ENCODE assay signal across 27 mouse cellular contexts in genomic region chr11:94546381-94546780, GRCm38 (mm10). TPM values are rescaled to one million over a fixed set of nuclear protein-coding genes. Genes with fewer than 3 reads are reported as not detected.
"Had no signal": no experiment of that assay in that cellular context is flagged by ENCODE, and none has a peak within 500 bp of the region (broad histone marks: within the 10 kb centered on the region; RNA-seq: fewer than 3 reads in every experiment).

No protein-coding gene starts in this region.

- H3K27ac ChIP-seq: kidney, postnatal 0 days; layer of hippocampus, adult 2 months; limb, embryonic 10.5 days; limb, embryonic 13.5 days; liver, embryonic 12.5 days; liver, embryonic 15.5 days; lung, embryonic 15.5 days; midbrain, embryonic 10.5 days; midbrain, embryonic 13.5 days; neural tube, embryonic 13.5 days; stomach, embryonic 15.5 days had no signal

- DNase-seq: layer of hippocampus, adult 9-11 months; liver; lung, adult 18-20 months; lung, postnatal 10 days; lung, postnatal 36 days; retina, postnatal 1 day; right cerebral cortex, postnatal 25 days; spleen, adult 18-20 months; thymus, adult 18-20 months; thymus, postnatal 36 days had no signal

- ATAC-seq: liver, embryonic 12.5 days; midbrain, embryonic 13.5 days; midbrain, embryonic 16.5 days had no signal

- H3K27me3 ChIP-seq: limb, embryonic 13.5 days; liver, embryonic 12.5 days; liver, embryonic 15.5 days; lung, embryonic 15.5 days; megakaryocyte, embryonic 14.5 days; midbrain, embryonic 13.5 days; neural tube, embryonic 13.5 days; stomach, embryonic 15.5 days had no signal

- H3K4me3 ChIP-seq: layer of hippocampus, adult 2 months; limb, embryonic 10.5 days; limb, embryonic 13.5 days; liver, embryonic 12.5 days; liver, embryonic 15.5 days; lung, embryonic 15.5 days; megakaryocyte, embryonic 14.5 days; midbrain, embryonic 10.5 days; midbrain, embryonic 13.5 days; myocyte; neural tube, embryonic 13.5 days; stomach, embryonic 15.5 days had no signal

- H3K4me2 ChIP-seq: limb, embryonic 13.5 days; liver, embryonic 12.5 days; liver, embryonic 15.5 days; lung, embryonic 15.5 days; midbrain, embryonic 13.5 days; neural tube, embryonic 13.5 days; stomach, embryonic 15.5 days had no signal

- H3K9me3 ChIP-seq: limb, embryonic 10.5 days; limb, embryonic 13.5 days; liver, embryonic 12.5 days; liver, embryonic 15.5 days; lung, embryonic 15.5 days; midbrain, embryonic 10.5 days; neural tube, embryonic 13.5 days; stomach, embryonic 15.5 days had no signal

- H3K36me3 ChIP-seq: liver, embryonic 12.5 days; liver, embryonic 15.5 days; lung, embryonic 15.5 days; neural tube, embryonic 13.5 days; stomach, embryonic 15.5 days had no signal

- H3K9ac ChIP-seq: limb, embryonic 13.5 days; liver, embryonic 12.5 days; liver, embryonic 15.5 days; lung, embryonic 15.5 days; midbrain, embryonic 13.5 days; neural tube, embryonic 13.5 days; stomach, embryonic 15.5 days had no signal

RNA-seq across cellular contexts. Expression of gene Chad, which starts 18.5 kb away (rescaled TPM):
- total RNA-seq: left cerebral cortex, adult 18-20 months; monocyte, adult 5-6 weeks had no signal
- polyA plus RNA-seq: liver, embryonic 12.5 days had no signal

RNA-seq across cellular contexts. Expression of gene Mycbpap, which starts 24.8 kb away (rescaled TPM):
- total RNA-seq: monocyte, adult 5-6 weeks; neutrophil, adult 5-6 weeks had no signal
- polyA plus RNA-seq: liver, embryonic 15.5 days had no signal

RNA-seq across cellular contexts. Expression of gene Epn3, which starts 46.6 kb away (rescaled TPM):
- total RNA-seq: monocyte, adult 5-6 weeks had no signal
- polyA plus RNA-seq: liver, embryonic 12.5 days had no signal
